Mouse (Mus musculus) myocyte (in vitro differentiated cells): Measurements from ENCODE around the gene M6pr.

Source experiments
- CEBPB ChIP-seq: IDR thresholded peaks from 2 replicates; pipeline ENCODE4 v1.6.1; 2011; ENCODE audit warnings: mild to moderate bottlenecking, moderate library complexity; ENCODE audit not compliant: poor library complexity, insufficient read depth, severe bottlenecking
- E2F4 ChIP-seq: IDR thresholded peaks from one replicate; pipeline ENCODE4 v1.6.1; 2011; ENCODE audit warnings: mild to moderate bottlenecking, control low read depth, moderate library complexity; ENCODE audit not compliant: insufficient read depth
- MAX ChIP-seq: IDR thresholded peaks from one replicate; pipeline ENCODE4 v1.6.1; 2011; ENCODE audit warnings: low read depth, mild to moderate bottlenecking, control low read depth
- MYOD1 ChIP-seq, 3 experiments: IDR thresholded peaks; one replicate each; pipeline ENCODE4 v1.6.1; 2011; ENCODE audit warnings: control low read depth in 2 of 3, low read depth in 2 of 3, mild to moderate bottlenecking in 2 of 3, moderate library complexity in 1 of 3; ENCODE audit not compliant: insufficient read length in 2 of 3, control insufficient read depth in 1 of 3
- MYOG ChIP-seq, 3 experiments: IDR thresholded peaks; one replicate each; pipeline ENCODE4 v1.6.1; 2011; ENCODE audit warnings: control low read depth in 2 of 3, low read depth in 2 of 3, mild to moderate bottlenecking in 2 of 3; ENCODE audit not compliant: insufficient read length in 2 of 3, control insufficient read depth in 1 of 3, insufficient read depth in 1 of 3
- POLR2A ChIP-seq: IDR thresholded peaks from one replicate; pipeline ENCODE4 v1.6.1; 2011; ENCODE audit warnings: low read depth, mild to moderate bottlenecking, control low read depth, moderate library complexity; ENCODE audit not compliant: insufficient read length
- POLR2AphosphoS2 ChIP-seq: IDR thresholded peaks from one replicate; pipeline ENCODE4 v1.6.1; 2011; ENCODE audit warnings: low read depth, control low read depth; ENCODE audit not compliant: insufficient read length
- REST ChIP-seq: IDR thresholded peaks from one replicate; pipeline ENCODE4 v1.6.1; 2011; ENCODE audit warnings: mild to moderate bottlenecking, control low read depth, moderate library complexity; ENCODE audit not compliant: insufficient read depth, insufficient read length
- SRF ChIP-seq: IDR thresholded peaks from one replicate; pipeline ENCODE4 v1.6.1; 2011; ENCODE audit warnings: low read depth; ENCODE audit not compliant: control insufficient read depth, insufficient read length
- TCF12 ChIP-seq: IDR thresholded peaks from one replicate; pipeline ENCODE4 v1.6.1; 2011; ENCODE audit warnings: mild to moderate bottlenecking, control low read depth; ENCODE audit not compliant: poor library complexity, insufficient read depth, severe bottlenecking
- TCF3 ChIP-seq: IDR thresholded peaks from one replicate; pipeline ENCODE4 v1.6.1; 2011; ENCODE audit warnings: low read depth, control low read depth; ENCODE audit not compliant: insufficient read length
- USF1 ChIP-seq: IDR thresholded peaks from one replicate; pipeline ENCODE4 v1.6.1; 2011; ENCODE audit warnings: low read depth, mild to moderate bottlenecking, control low read depth, moderate library complexity

DNA sequence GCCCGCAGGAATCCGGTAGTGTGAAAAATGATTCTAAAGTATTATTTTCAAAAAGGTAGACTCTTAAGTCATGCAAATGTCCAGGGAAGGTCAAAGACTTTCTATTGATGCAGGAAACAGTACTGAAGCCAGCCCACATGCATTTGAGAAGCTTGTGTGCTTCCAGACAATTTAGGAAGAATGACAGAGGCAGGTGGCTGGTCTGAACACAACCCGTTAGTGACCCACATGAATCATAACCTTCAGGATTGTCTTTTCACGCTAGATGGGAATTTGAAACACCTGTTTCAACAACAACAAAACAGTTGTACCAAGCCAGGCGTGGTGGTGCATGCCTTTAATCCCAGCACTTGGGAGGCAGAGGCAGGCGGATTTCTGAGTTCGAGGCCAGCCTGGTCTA is 37.9 kb downstream of the M6pr start:
- TF ChIP-seq POLR2A: no peak
- no peak for TF ChIP-seq USF1
- no peak for TF ChIP-seq E2F4
- no peak for TF ChIP-seq MAX
- peak in 1 of 3 experiments; percentile 37 for TF ChIP-seq MYOG (IDR thresholded peaks at IDR 0.05; ENCODE audit: control insufficient read depth in 1 of 3, insufficient read depth in 1 of 3, insufficient read length in 2 of 3, low read depth in 2 of 3)
- TF ChIP-seq POLR2AphosphoS2: no peak
- peak; percentile 47 for TF ChIP-seq TCF12
- TF ChIP-seq CEBPB: no peak
- no peak for TF ChIP-seq REST
- TF ChIP-seq MYOD1 (IDR thresholded peaks at IDR 0.05; ENCODE audit: control insufficient read depth in 1 of 3, insufficient read length in 2 of 3, low read depth in 2 of 3): peak; percentile 93 to 94 (median 94)
- no peak for TF ChIP-seq TCF3
- no peak for TF ChIP-seq SRF
